Mouse (Mus musculus) liver, adult 2 months (tissue): ENCODE results near the gene Hbb-bt. TPM values are rescaled to one million over a fixed set of nuclear protein-coding genes. Genes with fewer than 3 reads are reported as not detected.
"Not testable (repeated sequence)": the region's sequence is repeated elsewhere in the genome, so short reads cannot be mapped to it uniquely, and the experiment has no call there.

Experiments
- DNase-seq: peaks from one replicate; pipeline ENCODE4 v3.0.0-alpha.2; 2011; ENCODE audit warnings: low read depth, low spot score; ENCODE audit errors: extremely low read depth
- H3K27ac ChIP-seq: fragments of 200-500 bp; replicated peaks from 2 replicates; pipeline ENCODE4 v1.5.1; 2012; ENCODE audit warnings: low read depth, mild to moderate bottlenecking, control low read depth, inconsistent platforms, low read length; ENCODE audit not compliant: insufficient read depth
- H3K27me3 ChIP-seq: fragments of 200-500 bp; 2 replicates; pipeline ENCODE4 v1.6.1; 2012; ENCODE audit warnings: mild to moderate bottlenecking, moderate library complexity, low read length, inconsistent platforms; ENCODE audit not compliant: control insufficient read depth, insufficient read depth
- H3K36me3 ChIP-seq: fragments of 200-500 bp; 2 replicates; pipeline ENCODE4 v1.6.1; 2012; ENCODE audit warnings: low read length, inconsistent platforms; ENCODE audit not compliant: control insufficient read depth, insufficient read depth
- H3K4me1 ChIP-seq: fragments of 200-500 bp; 2 replicates; pipeline ENCODE4 v1.6.1; 2011; ENCODE audit warnings: low read length; ENCODE audit not compliant: control insufficient read depth, insufficient read depth
- H3K4me3 ChIP-seq: fragments of 200-500 bp; 2 replicates; pipeline ENCODE4 v1.5.1; 2011; ENCODE audit warnings: low read depth, mild to moderate bottlenecking, control low read depth, low read length, moderate library complexity; ENCODE audit not compliant: insufficient read depth
- H3K79me2 ChIP-seq: fragments of 200-500 bp; 2 replicates; pipeline ENCODE4 v1.6.1; 2012; ENCODE audit warnings: inconsistent platforms, mild to moderate bottlenecking, low read length, moderate library complexity; ENCODE audit not compliant: control insufficient read depth, insufficient read depth
- H3K9ac ChIP-seq: fragments of 200-500 bp; 2 replicates; pipeline ENCODE4 v1.6.1; 2012; ENCODE audit warnings: low read depth, mild to moderate bottlenecking, control low read depth, inconsistent platforms, low read length
- CTCF ChIP-seq: fragments of 200-500 bp; IDR thresholded peaks from 2 replicates; pipeline ENCODE4 v1.5.1; 2011; ENCODE audit warnings: low read depth, low read length, control low read depth
- POLR2A ChIP-seq: fragments of 200-500 bp; IDR thresholded peaks from 2 replicates; pipeline ENCODE4 v1.6.1; 2011; ENCODE audit warnings: low read length, control low read depth; ENCODE audit not compliant: insufficient read depth; ENCODE audit errors: extremely low read depth
- WGBS: fragments of 180-500 bp; shearing (Covaris S2); methylation state at CpG from one replicate; pipeline ENCODE4 v1.1.7; 2018; 5-methylcytosine and 5-hydroxymethylcytosine counted together
- polyA plus RNA-seq: library from polyadenylated mRNA; depleted of rRNA; stranded (reverse); fragments of >200 nt; gene quantifications from 2 replicates; pipeline ENCODE4 v1.2.3, GENCODE M21; 2012
- total RNA-seq: library from RNA; depleted of rRNA; stranded (reverse); fragments of >200 nt; gene quantifications from 2 replicates; pipeline ENCODE4 v1.2.3, GENCODE M21; 2014

Gene Hbb-bt
- total and polyA plus RNA-seq, 2 experiments: 75.5 to 116 TPM

DNA sequence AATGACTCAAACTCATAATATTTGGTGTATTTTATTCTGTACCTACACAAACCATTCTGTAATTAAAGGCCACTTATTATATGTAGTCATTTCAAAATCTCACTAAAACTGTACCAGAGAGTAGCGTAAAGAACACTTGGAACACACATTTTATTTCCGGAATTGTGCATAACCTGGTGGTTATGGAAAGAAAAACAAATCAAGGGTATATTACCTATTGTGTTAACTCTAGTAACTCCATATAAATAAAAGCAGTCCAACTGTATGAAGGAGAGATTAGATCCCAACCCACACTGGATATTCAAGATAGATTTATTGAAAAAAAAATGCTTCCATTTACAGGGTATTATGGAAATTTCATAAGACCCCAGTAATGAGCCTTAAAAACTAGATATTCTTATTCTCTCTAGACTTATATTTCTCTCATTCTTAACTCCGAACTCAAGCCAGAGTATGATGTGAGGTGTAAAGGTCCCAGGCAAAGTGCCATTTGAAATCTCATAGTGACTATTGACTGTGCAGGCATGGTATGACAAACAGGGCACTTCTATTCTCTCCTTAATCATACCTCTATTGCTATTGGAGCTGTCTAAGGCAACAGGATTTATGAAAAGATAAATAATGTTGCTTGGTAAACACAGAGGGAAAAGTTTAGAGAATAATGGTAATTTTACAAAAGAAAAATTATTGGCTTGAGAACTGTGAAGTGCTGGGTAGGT is 11.9 kb upstream of the Hbb-bt start:
- Histone ChIP-seq H3K27ac (no peak overlapping the region), H3K4me3 (no peak overlapping the region), H3K27me3 (no peaks in the 10 kb centered on the region), H3K36me3 (no peaks in the 10 kb centered on the region), H3K4me1 (no peaks in the 10 kb centered on the region), H3K9ac (no peak overlapping the region), H3K79me2 (no peaks in the 10 kb centered on the region)
- 90% methylated on average over 3 of the region's 3 CpGs for WGBS
- TF ChIP-seq POLR2A (no peak), CTCF (no peak)
- no peak for DNase-seq

DNA sequence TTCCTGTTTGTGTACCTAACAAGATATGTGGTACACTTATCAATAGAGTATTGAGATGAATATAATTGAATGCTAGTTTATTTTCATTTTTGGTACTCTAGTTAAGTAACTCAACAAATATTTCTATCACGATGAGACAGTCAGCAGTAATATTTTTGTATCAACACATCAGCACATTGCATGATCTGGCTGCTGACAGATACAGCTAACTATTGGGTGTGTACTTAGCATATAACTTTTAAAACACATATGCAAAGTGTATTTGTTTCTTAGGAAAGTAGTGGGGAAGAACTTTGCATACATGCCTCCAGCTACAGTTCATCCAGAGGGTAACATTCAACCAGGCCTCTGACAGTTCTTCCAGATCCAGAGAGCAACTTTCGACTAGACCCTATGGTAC is 10.8 kb upstream of the Hbb-bt start:
- Histone ChIP-seq H3K9ac (no peak overlapping the region), H3K36me3 (no peaks in the 10 kb centered on the region), H3K4me3 (no peak overlapping the region), H3K79me2 (no peaks in the 10 kb centered on the region), H3K4me1 (no peaks in the 10 kb centered on the region), H3K27me3 (no peaks in the 10 kb centered on the region), H3K27ac (no peak overlapping the region)
- TF ChIP-seq POLR2A (no peak), CTCF (no peak)
- 68% methylated on average over 2 of the region's 2 CpGs for WGBS
- DNase-seq: no peak

DNA sequence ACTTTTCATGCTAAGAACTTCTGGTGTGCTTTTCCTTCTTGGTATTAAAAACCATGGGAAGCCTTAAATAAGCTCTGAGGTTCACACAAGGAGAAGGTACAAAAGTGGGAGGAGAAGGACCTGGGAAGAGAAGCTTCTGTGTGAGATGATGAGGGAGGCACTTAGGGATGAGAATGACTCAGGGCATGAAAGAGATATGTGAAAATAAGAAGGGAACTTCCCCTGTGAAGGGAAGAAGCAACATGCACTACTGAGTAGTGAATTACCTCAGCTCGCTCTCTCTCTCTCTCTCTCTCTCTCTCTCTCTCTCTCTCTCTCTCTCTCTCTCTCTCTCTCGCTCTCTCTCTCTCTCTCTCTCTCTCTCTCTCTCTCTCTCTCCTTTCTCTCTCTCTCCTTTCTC is 1.3 kb upstream of the Hbb-bt start:
- DNase-seq, H3K27ac ChIP-seq, H3K9ac ChIP-seq, H3K27me3 ChIP-seq, H3K79me2 ChIP-seq, H3K36me3 ChIP-seq, H3K4me3 ChIP-seq, H3K4me1 ChIP-seq: not testable (repeated sequence)
- 35% methylated on average over 2 of the region's 2 CpGs for WGBS

DNA sequence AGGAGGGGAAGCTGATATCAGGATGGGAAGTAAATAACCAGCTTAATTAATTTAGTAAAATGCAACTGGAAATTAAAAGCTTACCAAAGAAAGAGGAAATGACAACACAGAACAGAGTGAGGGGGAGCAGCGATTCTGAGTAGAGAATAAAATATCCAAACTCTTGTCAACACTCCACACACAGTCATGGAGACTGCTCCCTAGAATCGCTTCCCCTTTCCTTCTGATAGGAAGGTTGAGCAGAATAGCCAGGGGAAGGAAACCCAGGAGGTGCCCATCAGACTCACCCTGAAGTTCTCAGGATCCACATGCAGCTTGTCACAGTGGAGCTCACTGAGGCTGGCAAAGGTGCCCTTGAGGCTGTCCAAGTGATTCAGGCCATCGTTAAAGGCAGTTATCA is 644 bp downstream of the Hbb-bt start:
- DNase-seq, H3K27me3 ChIP-seq, H3K4me1 ChIP-seq, H3K4me3 ChIP-seq, H3K9ac ChIP-seq, H3K79me2 ChIP-seq, H3K27ac ChIP-seq, H3K36me3 ChIP-seq: not testable (repeated sequence)
- no CpG with 5 or more reads among the region's 3 CpGs for WGBS

DNA sequence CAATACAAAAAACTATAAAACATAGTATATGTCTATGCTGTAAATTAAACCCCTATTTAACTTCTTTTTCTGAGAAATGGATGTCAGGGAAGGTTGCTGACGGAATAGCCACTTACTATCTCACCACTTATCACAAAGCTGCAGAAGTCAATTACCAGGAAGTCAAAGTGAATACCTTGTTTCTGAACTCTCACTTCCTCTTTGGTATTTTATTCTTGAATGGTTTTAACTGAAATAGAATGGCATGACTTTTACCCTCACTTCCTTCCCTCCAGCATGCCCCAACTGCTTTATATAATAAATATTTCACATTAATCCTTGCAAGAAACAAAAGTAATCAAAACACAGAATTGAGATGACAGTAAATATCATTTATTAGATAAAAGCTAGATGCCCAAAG is 1.6 kb downstream of the Hbb-bt start:
- no peaks in the 10 kb centered on the region for H3K27me3 ChIP-seq
- TF ChIP-seq CTCF: no peak
- TF ChIP-seq POLR2A: no peak
- 43% methylated on average over 1 of the region's 1 CpGs for WGBS
- no peak overlapping the region for H3K27ac ChIP-seq
- no peak for DNase-seq
- H3K9ac ChIP-seq: no peak overlapping the region
- H3K36me3 ChIP-seq: no peaks in the 10 kb centered on the region
- no peaks in the 10 kb centered on the region for H3K4me1 ChIP-seq
- no peaks in the 10 kb centered on the region for H3K79me2 ChIP-seq
- H3K4me3 ChIP-seq: no peak overlapping the region

DNA sequence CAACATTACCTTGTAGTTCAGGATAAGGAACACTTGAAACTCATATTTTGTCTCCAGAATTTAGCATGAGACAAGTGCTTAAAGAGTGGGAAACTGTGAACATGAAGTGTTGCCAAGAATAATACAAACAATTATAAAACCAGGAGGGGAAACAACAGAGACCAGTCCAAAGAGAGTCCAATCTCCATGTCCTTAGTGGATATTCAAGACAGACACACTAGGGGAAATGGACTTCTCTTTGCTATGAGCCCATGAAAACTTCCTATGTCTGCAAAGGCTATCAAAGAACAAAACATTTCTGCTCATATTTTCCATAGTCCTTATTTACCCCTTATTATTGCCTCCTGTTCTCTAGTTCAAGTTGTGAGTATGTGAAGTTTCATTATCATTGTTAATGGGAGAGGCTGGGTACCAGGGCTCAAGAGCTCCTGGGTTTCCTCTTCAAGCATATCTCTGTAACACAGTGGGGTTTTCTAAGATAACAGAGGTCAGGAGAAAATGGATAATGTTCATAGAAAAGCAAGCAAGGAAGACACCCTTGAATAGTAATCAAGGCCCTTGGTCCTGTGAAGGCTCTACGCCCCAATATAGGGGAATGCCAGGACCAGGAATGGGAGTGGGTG is 2.5 kb downstream of the Hbb-bt start:
- Histone ChIP-seq H3K27ac (no peak overlapping the region), H3K27me3 (no peaks in the 10 kb centered on the region), H3K79me2 (no peaks in the 10 kb centered on the region), H3K4me1 (no peaks in the 10 kb centered on the region), H3K36me3 (no peaks in the 10 kb centered on the region), H3K4me3 (no peak overlapping the region), H3K9ac (no peak overlapping the region)
- no peak for DNase-seq
- 83% methylated on average over 1 of the region's 1 CpGs for WGBS
- TF ChIP-seq CTCF (no peak), POLR2A (no peak)
